Mouse (Mus musculus) right cerebral cortex, postnatal 36 days (tissue): ENCODE data around the gene Pcx.

ENCODE experiments used
- DNase-seq, 2 experiments: peaks; one replicate each; pipeline ENCODE4 v3.0.0; 2022; ENCODE audit warnings: low spot score in 2 of 2, mixed read lengths in 1 of 2

Gene Pcx

DNA sequence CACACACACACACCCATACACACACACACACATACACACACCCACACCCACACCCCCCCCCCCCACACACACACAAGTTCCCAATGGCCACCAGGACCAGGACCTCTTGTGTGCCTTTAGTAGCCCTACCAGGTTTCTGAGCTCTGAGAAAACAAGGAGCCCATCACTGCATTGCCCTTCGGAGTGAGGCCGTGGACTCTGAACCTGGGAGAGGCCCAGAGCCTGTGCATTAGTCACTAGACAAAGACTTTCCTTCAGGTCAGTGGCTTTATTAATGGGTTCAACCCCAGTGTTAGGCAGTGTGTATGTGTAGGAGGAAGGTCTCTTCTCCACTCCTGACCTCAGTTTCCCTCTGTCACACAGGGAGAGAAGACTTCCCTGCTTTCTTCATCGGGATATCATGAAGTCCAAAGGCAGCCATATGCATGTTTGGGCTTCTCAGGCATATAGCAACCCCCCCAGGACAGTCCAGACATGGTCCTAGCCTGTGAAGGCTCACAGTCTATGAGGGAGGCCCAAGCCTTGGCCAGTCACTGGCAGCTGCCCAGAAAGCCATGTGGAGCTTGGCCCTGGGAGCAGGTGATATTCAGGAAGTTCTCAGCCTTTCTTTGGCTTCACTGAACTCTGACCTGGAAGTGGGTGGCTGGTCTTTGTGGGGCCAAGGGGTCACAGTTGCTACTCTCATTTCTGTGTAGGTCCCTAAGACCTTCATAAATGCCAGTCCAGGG lies 13.6 kb upstream of the Pcx start:
- DNase-seq, result no peak

DNA sequence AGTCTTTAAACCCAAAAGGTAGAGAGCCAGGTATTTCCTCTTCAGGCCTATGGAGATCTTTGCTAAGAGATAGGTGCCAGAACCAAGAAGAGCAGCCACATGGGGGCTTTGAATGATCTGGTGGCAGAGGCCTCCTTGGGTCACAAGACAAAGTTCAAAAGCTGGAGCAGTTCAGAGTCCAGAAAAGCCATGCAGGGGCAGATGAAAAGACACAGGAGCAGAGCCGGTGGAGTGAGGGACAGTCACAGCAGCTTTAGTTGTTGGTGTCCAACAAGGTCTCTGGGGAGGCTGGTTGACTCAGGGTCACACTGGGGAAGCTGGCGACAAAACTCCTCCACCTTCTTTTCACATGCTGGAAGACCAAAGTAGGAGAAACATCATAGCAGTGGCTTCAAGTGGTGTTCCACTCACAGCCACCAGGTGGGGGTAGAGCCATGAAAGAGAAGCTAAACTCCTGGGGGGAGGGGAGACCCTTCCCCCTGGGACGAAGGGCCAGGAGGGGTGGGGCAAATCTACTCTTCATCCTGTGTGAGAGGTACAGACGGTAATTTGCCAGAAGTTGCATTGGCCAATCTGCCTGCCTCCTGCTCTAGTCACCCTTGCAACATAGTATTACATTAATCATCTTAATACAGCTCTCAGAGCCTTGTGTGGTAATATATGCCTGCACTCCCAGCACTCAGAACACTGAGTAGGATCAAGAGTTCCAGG lies 12.9 kb upstream of the Pcx start:
- peak; percentile 50 to 57 for DNase-seq

DNA sequence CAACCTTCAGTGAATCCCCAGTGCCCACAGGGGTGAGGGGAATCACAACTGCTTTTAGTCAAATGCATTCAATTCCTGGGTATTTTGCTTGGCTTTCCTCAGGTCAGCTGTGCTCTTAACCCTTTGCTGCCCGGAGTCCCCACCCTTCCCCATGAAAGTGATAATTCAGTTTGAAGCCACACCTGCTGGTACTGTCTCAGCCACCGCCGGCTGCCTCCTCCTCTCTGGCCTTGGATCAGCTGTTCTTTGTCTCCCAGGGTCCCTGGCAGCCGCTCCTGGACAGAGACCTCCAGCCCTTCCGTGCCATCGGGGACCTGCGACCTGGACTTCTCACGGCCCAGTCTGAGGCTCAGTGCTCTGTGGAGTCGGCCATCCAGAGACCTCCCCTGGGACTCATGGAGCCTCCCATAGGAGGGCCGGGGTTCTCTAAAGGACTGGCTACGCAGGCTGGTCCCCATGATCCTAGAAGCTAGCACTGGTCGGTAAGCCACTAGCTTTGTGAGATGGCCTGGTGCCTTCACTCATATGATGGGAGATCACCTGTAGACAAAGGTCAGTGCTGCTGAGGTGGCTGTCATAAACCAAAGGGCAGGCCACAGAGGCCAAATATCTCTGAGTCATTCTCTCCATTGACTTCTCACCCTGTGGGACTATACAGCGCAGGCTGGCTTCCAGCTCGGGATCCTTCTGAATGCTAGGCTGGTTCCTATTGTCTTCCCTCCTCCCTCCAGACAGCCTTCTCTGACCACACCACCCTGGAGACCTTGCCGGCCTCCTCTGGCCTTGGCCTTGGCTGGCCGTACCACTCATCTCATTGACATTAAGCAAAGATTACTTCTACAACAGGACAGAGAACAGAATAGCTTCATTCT lies 12.0 kb upstream of the Pcx start, which contains the start of gene 2010003K11Rik:
Gene 2010003K11Rik, minus strand, starts transcription at position 522 of the 872 bp plus-strand sequence.
- DNase-seq, result no peak

DNA sequence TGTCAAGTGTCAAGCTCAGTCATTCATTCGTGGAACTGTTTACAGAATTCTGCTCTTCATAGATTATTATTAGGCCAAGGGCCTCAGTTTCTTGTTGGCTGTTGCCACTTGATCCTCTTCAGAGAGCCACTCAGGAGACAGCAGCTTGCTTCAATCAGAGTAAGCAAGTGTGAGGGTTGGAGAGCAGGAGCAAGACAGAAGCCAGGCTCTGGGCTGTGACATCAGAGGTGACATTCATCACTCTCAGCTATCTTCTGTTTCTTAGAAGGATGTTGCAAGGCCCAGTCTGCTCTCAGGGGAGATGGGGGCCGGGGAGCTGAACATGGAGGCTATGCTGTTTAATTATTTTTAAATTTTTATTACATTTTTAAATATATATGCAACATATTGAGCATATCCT lies 7.6 kb upstream of the Pcx start:
- DNase-seq, result no peak

DNA sequence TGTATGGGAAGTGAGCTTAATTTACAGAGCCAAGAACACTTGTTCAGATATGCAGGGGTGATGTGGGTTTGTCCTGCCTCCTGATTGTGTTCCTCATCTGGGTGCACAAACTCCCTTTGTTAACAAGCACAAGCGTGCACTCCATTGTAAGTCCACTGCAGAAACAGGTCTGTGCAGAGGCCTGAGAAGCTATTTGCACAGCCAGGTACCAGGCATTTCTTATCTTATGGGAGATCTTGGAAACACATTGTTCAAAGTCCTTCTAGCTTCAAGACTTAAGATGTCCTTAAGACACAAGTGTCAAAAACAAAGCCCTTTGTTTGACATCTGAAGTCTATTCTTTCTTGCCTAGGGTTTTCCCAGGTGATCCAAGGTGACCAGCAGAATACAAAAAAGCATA lies 5.4 kb upstream of the Pcx start:
- no peak for DNase-seq

DNA sequence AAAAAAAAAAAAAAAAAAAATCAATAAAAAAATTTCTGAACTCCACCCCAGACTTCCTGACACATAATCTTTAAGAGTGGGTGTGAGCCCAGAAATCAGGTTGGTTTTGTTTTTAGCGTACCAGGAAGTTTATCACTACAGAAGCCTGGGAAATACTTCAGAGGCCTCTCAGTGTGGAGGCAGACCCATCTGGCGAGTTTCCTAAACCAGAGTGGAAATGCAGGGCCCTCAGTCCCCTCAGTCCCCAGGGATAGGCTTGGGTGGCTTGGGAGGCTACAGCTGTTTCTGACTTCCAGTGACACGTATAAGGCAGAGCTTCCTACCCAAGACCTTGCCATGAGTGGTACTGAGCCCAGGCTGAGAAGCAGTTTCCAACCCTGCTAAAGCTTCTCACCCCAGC lies 2.5 kb upstream of the Pcx start:
- no peak for DNase-seq

DNA sequence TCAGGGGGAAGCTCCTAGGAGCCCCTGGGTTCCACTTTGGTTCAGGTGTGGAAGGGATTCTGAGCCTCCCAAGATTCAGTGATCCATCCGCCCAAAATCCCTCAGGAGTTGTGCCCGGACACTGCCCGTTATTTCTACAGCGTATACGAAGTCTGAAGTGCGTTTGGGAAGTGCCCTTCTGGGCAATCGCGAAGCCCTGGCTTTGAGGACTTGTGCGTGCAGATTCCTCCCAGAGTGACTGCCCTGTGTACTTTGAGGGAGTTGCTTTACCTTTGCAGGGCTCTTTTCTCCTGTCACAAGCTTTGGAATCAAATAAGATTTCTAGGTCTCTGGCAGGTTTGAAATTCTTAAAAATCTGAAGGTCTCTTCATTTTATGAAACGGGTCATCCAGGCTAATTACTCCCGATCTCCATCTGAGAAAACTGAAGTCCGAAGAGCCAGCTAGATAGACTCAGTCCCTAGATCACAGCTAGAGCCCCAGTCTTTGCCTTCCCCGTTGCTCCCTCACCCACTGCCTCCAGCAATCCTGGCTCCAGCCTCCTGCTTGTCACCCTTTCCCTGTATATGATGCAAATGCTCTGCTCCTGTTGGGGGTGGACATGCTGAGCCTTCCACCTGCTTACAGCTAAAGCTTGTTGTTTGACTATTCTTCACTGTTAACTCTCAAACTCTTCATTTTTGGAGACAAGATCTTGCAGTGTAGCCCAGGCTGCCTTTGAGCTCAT lies 1.0 kb downstream of the Pcx start:
- DNase-seq, result no peak

DNA sequence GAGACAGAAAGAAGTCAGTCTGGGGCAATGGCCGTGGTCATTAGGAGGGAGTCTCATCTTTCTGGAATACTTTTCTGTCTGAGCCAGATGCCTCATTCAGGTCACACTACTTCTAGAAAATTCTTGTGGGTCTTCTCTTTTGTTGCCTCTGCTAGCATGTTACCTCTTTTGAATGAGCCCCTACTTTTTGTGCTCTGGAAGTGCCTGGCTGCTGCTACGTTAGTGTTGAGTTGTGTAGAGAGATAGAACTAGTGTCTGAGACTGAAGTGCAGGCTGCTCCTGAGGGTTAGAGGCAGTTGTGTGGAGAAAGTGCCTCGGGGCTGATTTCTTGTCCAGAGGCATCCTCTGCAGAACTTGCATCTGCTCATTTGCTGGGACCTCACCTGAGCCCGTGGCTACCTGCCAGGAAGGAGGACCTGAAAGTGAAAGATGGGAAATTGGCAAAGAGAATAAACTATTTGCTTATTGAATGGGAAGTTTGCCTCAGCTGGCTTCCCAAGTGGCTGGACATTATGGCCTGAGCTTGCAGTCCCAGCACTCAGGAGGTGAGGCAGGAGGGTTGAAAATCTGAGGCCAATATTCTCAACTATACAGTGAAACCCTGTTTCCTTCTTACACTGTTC lies 3.1 kb downstream of the Pcx start:
- DNase-seq, result no peak

DNA sequence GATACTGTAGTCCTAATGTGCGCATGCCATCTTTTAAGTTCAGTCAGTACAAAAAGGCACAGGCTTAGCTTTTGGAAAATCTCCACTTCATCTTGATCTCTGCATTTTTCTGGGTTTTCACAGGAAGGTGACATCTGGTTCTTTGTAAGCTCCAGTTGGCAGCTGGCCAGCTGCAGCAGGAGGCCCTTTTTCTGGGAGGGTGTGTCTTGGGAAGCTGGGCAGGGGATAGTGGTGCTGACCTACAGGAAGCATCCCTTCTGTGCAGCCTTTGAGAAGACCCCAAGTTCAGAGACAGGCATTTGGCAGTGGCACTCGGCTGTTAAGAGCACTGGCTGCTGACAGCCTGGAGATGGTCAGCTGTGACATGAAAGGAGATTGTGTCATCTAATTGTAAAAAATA lies 5.5 kb downstream of the Pcx start:
- no peak for DNase-seq

DNA sequence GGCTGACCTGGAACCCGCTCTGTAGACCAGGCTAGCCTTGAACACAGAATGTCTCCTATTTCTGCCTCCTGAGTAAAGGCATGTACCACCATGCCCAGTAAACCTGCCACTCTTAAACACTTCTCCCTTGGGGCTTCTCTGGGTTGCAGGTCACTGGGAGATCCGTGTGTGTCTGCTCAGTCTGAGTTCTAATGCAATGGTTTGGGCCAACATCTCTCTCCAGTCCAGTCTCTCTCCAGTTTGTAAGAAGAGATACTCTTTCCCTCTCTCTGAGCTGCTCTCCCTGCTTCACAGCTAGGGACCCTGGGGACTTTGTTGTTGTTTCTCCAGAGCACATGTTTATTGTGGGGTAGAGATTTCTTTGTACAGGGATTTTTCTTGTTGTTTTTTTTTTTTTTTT lies 6.0 kb downstream of the Pcx start:
- no peak for DNase-seq

DNA sequence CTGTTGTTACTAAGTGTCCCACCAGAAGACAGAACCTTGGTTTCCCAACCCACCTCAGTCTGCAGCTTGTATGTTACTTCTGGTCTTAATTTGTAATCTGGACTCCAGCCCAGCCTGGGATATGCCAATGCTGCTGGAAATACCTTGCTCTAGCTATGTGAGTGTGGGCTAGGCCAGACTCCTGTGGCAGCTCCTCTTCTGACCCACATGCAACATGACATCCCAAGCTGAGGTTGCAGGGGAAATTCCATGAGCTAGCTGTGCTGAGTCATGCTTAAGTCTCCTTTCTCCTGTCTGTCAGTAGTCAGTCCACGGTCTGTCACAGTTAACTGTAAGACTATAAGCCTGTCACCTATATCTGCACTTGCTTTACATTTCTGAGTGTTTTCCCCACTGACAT lies 7.2 kb downstream of the Pcx start:
- no peak for DNase-seq

DNA sequence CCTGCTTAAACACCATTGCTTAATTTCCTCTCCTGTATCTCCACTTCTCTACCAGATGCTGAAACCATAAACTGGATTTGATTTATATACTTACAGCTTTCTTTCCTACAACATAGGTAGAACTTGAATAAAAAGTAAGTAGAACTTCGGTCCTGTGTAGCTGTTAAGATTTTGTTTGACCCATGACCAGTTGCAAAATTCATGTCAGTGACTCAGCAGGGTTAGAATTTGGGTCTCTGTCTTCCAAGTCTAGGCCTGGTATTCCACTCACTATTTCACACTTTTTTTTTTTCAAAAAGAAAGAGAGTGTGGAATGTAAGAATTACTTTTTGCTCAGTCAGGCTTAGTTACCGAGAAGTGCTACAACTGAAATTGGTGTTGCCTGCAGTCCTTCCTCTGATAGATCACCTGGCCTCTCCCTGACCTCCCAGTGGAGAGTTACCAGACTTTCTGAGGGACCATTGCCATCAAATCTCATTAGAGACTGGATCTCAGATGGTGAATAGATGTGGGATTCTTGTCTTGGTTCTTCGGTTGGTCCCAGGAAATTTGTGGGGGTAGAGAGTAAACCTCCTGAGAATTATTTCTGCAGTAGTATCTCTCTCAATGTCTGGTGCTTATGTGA lies 11.3 kb downstream of the Pcx start:
- no peak for DNase-seq

DNA sequence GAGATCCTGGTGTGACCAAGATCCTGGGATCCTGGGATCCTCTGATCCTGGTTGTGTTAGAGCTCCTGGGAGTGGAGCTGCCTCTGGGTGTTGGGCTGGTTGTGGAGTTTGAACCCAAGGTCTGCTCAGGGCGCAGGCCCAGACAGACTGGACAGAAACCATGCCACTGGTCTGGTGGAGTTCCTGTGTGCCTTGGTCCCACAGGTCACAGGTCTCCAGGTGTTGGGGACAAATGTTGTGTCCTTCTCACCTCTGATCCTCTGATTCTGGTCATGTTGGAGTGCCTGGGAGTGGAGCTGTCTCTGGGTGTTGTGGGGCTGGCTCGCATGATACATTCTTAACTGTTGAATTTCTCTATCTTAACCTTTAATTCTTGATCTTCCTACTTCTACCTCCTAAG lies 24.4 kb downstream of the Pcx start:
- DNase-seq, result no peak

DNA sequence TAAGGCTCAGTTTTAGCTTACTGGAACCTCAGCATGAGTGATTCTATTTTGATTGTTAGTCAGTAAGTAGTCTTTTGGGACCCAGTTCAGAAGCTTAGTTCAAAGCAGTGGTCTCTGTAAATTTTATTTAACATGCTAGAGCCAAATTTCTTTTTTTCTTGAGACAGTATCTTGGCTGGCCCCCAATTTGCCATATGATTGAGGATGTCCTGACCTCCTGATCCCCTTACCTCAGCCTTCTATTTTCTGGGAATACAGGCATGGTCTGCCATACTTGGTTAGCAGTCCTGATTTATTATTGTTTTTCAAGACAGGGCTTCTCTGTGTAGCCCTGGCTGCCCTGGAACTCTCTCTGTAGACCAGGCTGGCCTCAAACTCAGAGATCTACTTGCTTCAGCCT lies 25.6 kb downstream of the Pcx start:
- no peak for DNase-seq

DNA sequence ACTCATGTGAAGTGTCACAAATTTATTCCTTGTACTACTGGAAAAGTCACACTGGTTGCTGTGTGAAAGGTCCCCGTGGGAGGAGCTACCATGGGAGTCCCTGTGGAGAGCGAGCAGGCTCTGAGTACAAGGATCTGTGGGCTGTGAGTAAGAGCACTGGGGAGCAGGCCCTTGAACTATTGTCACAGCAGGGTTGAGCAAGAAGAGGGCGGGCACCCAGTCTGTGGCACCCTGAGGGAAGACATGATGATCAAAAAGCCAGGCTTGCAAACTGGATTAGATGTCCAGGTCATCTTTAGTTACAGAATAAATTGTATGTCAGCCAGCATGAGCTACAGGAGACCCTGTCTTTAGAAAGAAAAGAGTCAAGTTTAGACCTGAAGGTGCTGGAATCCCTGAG lies 26.3 kb downstream of the Pcx start:
- no peak for DNase-seq

DNA sequence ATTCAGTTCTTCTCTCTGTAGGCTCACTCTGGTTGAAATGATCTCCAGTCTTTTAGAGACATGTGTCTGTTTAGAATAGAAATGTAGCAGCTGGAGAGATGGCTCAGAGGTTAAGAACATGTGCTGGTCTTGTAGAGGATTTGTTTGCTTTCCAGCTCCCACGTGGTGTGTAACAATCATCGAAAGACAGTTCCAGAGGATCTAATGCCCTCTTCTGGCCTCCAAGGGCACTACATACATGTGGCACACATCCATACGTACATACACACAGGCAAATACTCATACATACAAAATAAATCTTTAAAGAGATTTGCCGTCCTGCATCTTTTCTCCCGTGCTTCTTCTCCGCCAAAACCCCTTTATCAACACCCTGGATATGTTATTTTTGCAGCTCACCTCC lies 30.0 kb downstream of the Pcx start:
- DNase-seq, result no peak

DNA sequence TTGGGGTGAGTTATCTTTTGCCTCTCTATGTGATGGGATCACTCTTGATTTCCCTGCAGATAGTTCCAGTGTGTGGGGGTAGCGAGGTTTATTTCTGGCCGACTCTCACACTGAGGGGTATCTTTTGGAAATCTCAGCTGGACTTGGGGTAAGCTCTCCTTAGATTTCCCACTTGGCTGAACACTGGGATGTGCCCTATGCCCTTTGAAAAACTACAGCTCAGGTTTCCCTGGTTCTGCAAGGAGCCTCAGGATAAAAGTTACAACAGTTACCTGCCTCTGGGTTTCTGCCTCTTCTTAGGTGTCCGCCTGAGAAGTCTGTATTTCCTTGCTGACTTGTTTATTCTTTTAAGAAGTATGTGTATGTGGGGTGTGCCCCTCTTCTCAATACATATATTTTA lies 30.7 kb downstream of the Pcx start:
- DNase-seq, result no peak

DNA sequence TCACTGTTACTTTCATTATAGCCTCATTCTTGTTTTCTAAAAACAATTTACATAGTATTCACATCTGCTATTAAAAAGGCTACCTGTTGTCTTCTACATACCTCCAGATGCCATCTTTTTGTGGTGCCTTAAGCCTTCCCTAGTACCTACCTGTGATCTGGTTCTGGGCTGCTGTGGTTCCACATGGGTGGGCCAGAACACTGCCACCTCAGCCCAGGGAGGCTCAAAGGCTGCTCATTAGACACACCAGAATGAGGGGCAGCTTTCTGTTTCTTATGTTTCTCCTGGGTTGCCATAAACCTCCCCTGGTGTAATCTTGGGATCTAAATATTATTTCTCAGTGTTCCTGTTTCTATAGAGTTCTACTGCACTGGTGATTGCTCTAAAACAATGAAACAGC lies 31.8 kb downstream of the Pcx start:
- DNase-seq, result no peak

DNA sequence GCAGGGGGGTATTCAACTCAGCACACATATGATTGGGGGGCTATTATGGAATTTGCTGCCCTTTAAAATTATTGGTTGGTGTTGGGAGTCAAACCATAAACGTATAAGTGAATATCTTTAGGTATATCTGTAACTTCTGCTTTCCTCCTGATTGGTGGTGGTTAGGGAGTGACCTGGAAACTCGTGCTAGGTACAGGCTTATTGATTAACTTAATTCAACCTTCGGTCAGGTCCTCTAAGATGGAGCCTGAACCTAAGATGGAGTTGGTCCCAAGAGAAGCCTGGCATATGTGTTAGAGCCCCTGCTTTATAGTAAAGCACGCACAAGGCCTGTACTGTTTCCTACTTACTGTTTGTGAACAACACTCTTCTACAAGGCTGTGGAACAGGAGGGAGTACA lies 34.8 kb downstream of the Pcx start:
- DNase-seq, result no peak

DNA sequence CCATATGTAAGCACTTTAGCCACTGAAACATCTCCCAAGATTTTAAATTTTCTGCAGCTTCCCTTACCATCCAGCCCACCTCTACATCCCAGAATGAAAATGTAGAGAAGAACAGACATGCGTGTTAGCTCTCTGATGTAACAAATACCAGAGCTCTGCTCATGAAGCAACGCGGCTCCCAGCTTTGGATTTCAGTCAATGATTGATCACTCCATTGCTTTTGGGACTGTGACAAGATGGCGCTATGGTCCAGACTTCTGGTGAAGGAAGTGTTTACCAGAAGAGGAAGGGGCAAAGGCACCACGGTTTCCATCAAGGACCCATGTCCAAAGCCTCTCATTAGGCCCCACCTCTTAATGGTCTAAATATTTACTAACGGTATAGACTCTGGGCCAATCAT lies 35.6 kb downstream of the Pcx start:
- DNase-seq, result no peak

DNA sequence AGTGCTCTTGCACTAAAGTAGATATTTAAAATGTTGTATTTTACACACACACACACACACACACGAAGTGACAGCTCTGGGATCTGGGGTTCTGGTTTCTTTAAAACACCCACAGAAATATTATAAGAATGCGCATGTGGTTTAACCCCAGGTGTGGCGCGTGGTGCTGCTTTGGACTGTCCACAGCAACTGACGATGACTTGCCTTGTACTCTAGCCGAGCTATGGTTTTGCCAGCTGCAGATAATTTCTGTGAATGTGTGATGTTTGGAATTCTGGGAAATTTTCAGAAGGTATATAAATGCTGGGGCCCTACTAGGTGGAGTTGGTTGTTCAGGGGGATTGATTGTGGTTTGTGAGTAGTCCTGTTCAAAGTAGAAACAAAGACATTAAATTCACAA lies 37.5 kb downstream of the Pcx start:
- no peak for DNase-seq
